ENCODE assay signal across 8 mouse cellular contexts in genomic region chr13:91224438-91224814, GRCm38 (mm10). TPM values are rescaled to one million over a fixed set of nuclear protein-coding genes. Genes with fewer than 3 reads are reported as not detected.
A peak's percentile ranks its signal among the peaks of the same experiment; 100 is the strongest.
DNase-seq lines count a peak whose midpoint lies in the region; ATAC-seq and TF ChIP-seq lines count a peak whose summit lies in the region.

No protein-coding gene starts in this region.

- H3K36me3 ChIP-seq in heart, postnatal 0 days (replicated peaks; ENCODE audit: control insufficient read depth, insufficient read depth, low read length), result no peaks in the 10 kb centered on the region
- H3K36me3 ChIP-seq in megakaryocyte, embryonic 14.5 days (replicated peaks; ENCODE audit: low read length), result no peaks in the 10 kb centered on the region

- ATAC-seq in heart, postnatal 0 days (ENCODE audit: insufficient read depth, low read depth), result no peak; the same call in 1 of the 2 replicates

- 0 out of 2 replicates have a peak, but pooled peaks have one; percentile 15 for TF ChIP-seq EP300 in heart, postnatal 0 days (IDR thresholded peaks at IDR 0.05; ENCODE audit: low read depth)

- peak overlapping the region; percentile 60 for H3K4me2 ChIP-seq in heart, postnatal 0 days (ENCODE audit: low read depth, low read length)

- no peaks in the 10 kb centered on the region for H3K27me3 ChIP-seq in heart, postnatal 0 days (ENCODE audit: control insufficient read depth, insufficient read depth, low read length)
- peaks cover 2% of the 10 kb centered on the region for H3K27me3 ChIP-seq in megakaryocyte, embryonic 14.5 days (replicated peaks)

- DNase-seq in kidney, adult 9 months, result peak; percentile 20
- DNase-seq in kidney, postnatal 25 days, result no peak
- peak; percentile 61 for DNase-seq in adipocyte (ENCODE audit: low spot score)
- DNase-seq in heart, postnatal 0 days (ENCODE audit: low spot score), result peak; percentile 13
- no peak for DNase-seq in cerebellum, adult 8-10 months
- DNase-seq in left cerebral cortex, adult 18-20 months (ENCODE audit: low spot score in 2 of 2), result no peak
- no peak for DNase-seq in gastrocnemius, adult 8-10 months (ENCODE audit: low spot score in 2 of 2)

- H3K9me3 ChIP-seq in heart, postnatal 0 days (replicated peaks; ENCODE audit: control insufficient read depth, low read length), result no peaks in the 10 kb centered on the region
- H3K9me3 ChIP-seq in megakaryocyte, embryonic 14.5 days, result no peaks in the 10 kb centered on the region

- H3K27ac ChIP-seq in heart, postnatal 0 days (ENCODE audit: low read depth), result peak overlapping the region; percentile 96

- TF ChIP-seq CTCF in heart, postnatal 0 days (IDR thresholded peaks at IDR 0.05; ENCODE audit: low read depth), result no peak

- WGBS in heart, postnatal 0 days, result 53% methylated on average over 2 of the region's 2 CpGs

- H3K4me1 ChIP-seq in heart, postnatal 0 days (ENCODE audit: control insufficient read depth, insufficient read depth), result no peaks in the 10 kb centered on the region
- peaks cover 22% of the 10 kb centered on the region for H3K4me1 ChIP-seq in megakaryocyte, embryonic 14.5 days

- H3K4me3 ChIP-seq in heart, postnatal 0 days (ENCODE audit: low read depth, low read length), result peak overlapping the region; percentile 67
- H3K4me3 ChIP-seq in megakaryocyte, embryonic 14.5 days (replicated peaks), result peak overlapping the region; percentile 97

- H3K9ac ChIP-seq in heart, postnatal 0 days (replicated peaks; ENCODE audit: low read depth, low read length), result peak overlapping the region; percentile 83; the same call in 1 of the 2 replicates

RNA-seq across cellular contexts. Expression of gene Atg10, which starts 0.7 kb away (rescaled TPM):
- total RNA-seq in heart, postnatal 0 days (2014; rRNA removed; ENCODE audit: low replicate concordance), result 6.7 and 24.7 TPM in 2 replicates
- 41.8 and 44.3 TPM in 2 replicates for polyA plus RNA-seq in heart, postnatal 0 days (2015; fragmentation: Nextera tagmentation; extraction: Ambion mirVana)
- polyA plus RNA-seq in megakaryocyte, embryonic 14.5 days (2012; ENCODE audit: insufficient read depth, low replicate concordance), result 0.46 TPM in 1 of 2 replicates, not detected in the other
- total RNA-seq in left cerebral cortex, adult 18-20 months (2021), result 10 to 100 TPM; 15.5 to 17.7 TPM
- total RNA-seq in gastrocnemius, adult 8-10 months (2022), result 10 to 100 TPM in 2 of 4 experiments, 1 to 10 TPM in 2; 8.0 to 13.9 (median 10.9) TPM

Comparison
In these comparisons a context has a peak if more than half of its experiments do, and no peak if none do; other contexts are left out.
1. DNase-seq: peak in kidney, adult 9 months (single experiment), adipocyte (single experiment) and heart, postnatal 0 days (single experiment); none in kidney, postnatal 25 days (0 of 2), cerebellum, adult 8-10 months (single experiment), left cerebral cortex, adult 18-20 months (0 of 2) and gastrocnemius, adult 8-10 months (0 of 2).